Mouse (Mus musculus) lung, postnatal 10 days (tissue): Measurements from ENCODE around the gene Nudt3.

Experiments
- DNase-seq: peaks from one replicate; pipeline ENCODE4 v3.0.0; 2021

Nudt3 gene

DNA sequence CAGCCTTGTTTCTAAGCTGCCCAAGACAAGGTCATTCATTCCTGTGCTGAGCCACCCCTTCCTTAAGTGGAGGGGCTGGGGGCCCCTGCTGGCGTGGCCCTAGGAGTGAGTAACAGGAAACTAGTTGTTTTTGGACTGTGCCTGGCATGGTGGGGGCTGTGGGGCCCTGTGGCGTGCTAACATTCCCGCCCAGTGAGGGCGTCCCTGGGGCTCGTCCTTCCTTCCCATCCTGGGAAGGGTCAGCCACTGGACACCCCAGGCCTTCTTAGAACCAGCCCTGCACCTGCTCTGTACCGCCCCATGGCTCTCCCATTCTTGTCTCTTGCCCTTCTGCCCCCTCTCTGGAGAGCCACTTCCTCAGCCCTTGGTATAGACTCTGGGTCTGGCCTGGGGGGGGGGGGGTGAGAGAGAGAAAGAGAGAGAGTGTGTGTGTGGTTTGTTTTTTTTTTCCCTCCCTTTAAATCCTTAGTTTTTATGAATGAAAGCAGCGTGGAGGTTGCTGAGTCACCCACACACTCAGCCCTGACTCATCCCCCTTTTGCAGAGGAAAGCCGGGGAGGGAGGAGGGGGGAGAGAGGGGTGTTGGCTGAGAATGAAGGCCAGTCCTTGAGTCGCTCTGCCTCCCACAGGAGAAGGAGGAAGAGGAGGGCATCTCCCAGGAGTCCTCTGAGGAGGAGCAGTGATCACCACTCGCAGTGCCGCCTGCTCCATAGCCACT lies 61.3 kb downstream of the Nudt3 start:
- DNase-seq: peak; percentile 52

GRCm38 (mm10) chr17:27560926-27561480 lies 62.3 kb downstream of the Nudt3 start:
- no peak for DNase-seq

GRCm38 (mm10) chr17:27559596-27559995 lies 63.7 kb downstream of the Nudt3 start:
- no peak for DNase-seq

- DNase-seq: no peak
Measured at GRCm38 (mm10) chr17:27558845-27559244, 64.5 kb downstream of the Nudt3 start.

DNA sequence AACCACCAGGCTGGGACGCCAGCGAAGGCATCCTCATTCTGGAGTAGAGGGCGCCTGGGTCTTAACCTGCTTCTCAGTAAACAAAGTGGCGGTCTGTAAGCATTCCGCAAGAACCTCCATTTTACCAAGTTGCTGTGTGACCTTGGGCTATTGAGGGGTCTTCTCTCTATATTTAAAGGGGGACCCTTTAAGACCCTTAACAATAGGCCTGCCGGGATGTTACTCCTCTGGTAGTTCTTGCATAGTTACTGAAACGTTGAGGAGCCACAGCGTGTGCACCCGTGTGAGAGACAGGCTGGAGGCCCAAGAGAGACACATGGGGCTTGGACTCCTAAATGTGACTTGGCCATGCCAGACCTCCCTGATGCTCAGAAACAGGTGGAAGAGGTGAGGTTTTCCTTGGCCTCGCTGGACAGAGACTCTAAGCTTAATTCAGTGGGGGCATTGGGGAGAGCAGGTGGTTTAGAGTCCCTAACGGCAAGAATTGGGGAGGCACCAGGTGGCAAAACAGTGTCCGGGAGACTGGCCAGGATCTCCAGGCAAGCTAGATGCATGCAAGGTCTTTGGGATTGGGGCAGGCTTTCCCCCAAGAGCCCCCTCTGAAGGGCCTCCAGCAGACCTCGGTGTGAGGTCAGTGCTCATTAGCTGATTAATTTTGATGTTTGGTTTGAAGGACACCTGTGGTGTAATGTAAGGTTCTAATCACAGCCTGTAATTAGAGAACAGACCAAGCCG lies 65.2 kb downstream of the Nudt3 start:
- no peak for DNase-seq

DNA sequence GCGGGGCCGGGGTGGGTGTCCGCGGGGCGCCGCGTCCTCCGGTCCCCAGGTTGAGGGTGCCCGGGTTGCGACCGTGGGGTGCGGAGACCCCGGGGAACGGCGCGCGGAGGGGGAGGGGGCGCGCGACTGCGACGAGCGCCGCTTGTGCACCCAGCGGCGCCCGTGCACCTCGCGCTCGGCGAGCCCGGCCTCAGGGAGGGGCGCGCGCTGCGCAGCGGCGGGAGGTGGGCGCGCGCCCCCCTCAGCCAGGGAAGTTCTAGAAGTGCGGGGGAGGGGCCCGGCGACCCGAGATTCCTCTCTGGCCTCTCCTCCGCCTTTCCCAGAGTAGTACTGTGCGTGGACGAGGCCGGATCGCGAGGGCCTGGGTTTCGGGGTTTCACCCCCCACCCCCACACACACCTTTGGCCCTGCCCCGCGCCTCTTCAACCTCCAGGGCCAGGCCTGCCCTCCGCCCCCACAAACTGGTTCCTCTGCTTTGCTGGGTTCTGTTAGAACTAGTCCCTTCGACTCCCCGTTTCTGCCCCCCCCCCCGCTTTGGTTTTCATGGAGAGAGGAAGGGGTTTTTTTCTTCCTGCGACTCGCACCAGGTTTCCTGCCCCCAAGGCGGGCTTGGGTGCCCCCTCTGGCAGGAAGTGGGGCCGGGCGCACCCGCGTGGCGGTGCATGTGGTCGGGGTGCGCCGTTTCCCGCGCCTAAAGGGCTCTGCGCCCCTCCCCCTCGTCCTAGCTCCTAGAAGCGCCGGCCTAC lies 65.9 kb downstream of the Nudt3 start:
- DNase-seq: peak; percentile 69

DNA sequence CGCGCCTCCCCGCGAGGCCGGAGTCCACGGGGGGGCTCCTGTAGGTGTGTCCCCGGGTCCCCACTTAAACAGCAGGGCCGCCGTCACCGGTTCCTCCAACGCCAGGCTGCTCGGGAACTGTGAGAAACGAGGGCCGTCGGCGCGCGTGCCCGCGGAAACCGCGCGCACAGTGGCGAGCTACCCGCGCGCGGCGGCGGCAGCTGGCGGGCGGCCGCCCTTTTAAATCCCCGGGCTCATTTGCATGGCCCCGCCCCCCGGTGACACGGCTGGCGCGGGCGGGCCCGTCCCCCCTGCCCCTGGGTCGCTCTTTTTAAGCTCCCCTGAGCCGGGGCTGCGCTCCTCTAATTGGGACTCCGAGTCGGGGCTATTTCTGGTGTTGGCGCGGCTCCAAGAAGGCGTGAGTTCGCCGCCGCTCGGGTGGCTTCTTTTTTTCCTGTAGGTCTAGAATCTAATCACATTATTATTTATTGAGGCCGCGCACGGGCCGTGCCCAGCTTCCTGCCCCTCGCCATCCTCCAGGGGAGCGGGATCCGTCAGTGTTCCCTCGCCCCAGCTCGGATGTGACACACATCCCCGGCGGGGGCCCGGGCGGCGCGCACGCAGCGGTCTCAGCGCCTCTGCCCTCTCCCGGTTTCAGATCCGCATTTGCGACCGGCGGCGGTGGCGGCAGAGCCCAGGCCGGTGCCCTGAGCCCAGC lies 66.8 kb downstream of the Nudt3 start, which contains the start of gene Hmga1:
TSS of gene Hmga1 (plus strand) at position 183 of the 697 bp plus-strand sequence.
- DNase-seq: peak; percentile 88

DNA sequence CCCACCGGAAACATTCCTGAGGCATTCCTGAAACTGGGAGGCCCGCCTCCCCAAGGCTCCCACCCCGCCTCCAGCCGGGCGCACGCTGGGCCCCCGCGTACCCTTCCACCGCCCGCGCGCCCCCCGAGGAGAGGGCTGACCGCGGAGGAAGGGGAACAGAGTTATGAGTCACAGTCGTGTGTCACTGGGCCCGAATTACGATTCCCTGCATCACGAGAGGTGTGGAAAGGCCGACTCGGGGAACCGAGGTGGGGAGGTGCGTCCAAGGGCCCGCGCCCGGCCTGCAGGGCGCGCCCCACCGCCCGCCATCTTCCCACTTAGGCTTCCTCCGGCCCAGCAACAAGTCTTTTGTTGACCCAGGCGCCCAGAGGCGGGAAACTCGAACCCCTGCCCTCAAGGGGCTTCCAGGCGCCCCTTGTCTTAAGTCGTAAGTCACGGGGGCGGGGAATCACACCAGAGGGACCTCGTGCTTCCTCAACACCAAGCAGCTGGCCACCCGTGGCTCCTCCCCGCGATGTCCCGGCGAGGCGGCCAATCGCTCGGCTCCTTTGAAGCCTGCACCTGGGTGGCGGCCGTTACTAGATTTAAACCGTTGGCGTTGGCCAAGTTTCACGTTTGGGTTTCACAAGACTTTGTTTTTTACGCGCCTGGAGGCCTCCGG lies 67.7 kb downstream of the Nudt3 start:
- DNase-seq: peak; percentile 86

- DNase-seq: peak; percentile 61
Measured at GRCm38 (mm10) chr17:27555075-27555511, 68.2 kb downstream of the Nudt3 start.

GRCm38 (mm10) chr17:27554062-27554960 lies 69.0 kb downstream of the Nudt3 start:
- no peak for DNase-seq

DNA sequence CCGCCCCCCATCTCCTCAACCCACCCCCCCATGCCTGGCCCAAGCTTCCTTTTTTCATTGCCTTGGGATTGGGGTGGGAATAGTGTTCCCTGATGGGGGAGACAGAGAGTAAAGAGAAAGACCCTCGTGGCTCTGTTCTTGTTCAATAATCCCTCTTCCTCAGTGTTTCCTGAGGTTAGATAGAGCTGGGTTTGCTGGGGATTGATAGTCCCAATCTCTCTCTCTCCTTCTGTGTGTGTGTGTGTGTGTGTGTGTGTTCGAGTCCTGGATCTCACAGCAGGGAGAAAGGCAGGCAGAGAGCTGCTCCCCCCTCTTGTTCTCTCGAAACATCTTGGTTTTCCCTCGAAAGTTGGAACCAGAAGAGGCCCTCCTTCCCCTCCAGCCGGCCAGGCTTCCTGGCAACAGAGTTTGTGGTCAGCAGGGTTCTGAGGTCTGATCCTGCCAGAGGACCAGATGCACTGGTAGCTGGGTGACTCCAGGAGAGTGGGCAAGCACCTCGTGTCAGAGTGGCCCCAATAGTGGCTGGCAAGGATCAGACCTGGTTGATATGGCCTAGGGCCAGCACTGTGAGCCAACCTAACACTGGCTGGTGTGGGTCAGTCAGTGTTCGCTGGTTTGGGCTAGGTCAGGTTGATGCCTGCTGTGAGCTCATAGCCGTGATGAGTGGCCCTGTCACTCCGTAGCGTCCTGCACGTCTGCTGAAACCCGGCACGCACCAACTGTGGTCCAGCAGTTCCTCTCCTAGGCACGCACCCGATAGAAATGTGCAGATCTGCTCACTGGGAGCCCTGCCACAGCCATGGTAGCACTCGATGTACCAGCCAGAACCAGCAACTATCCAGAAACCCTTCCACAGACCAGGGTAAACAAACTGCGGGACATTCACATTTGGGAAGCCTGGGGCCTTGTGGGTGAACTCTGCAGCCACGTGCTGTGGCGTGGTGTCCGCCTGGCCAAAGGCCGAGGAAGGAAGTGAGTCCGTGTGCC lies 70.8 kb downstream of the Nudt3 start:
- no peak for DNase-seq

- no peak for DNase-seq
Measured at GRCm38 (mm10) chr17:27551393-27551940, 71.8 kb downstream of the Nudt3 start.

- no peak for DNase-seq
Measured at GRCm38 (mm10) chr17:27549234-27549633, 74.1 kb downstream of the Nudt3 start.

GRCm38 (mm10) chr17:27547253-27547868 lies 75.9 kb downstream of the Nudt3 start:
- DNase-seq: no peak

GRCm38 (mm10) chr17:27546574-27547085 lies 76.7 kb downstream of the Nudt3 start:
- DNase-seq: no peak

DNA sequence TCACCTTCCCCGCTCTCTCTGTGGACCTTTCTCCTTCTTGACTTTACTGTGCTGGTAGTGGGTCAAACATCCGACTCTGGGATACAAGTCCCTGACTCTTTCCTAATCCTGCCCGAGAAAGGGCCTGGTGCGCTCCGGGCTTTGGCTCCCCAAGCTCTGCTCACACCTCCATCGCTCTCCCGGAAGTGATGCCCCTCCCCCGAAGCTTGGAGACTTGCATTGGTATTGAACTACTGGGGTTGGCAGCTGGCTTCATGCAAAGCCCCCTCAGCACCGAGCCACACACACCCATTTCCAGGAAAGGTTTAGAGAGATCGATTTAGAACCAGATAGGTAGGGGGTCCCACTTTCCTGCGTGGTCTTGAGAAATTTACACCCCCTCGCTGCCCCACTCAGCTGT lies 77.3 kb downstream of the Nudt3 start:
- no peak for DNase-seq

- no peak for DNase-seq
Measured at GRCm38 (mm10) chr17:27544551-27544950, 78.7 kb downstream of the Nudt3 start.

DNA sequence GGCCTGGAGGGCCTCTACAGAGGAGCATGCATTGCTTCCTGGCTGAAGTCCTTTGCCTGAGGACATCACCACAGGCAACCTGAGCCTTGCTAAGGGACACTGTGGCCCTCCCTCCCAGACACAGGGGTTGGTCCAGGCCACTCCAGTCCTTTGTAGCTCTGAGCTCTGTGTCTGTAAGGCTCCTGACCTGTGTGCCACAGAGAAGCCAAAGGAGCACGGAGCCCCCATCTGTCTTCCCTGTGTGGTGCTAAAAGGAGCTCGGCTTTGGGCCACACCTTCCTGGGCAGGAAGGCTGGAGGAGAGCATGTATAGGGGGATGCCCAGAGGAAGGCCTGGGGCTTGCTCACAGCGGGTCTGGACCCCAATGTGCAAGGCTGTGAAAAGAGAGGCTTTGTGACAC lies 81.3 kb downstream of the Nudt3 start:
- no peak for DNase-seq

GRCm38 (mm10) chr17:27541261-27541660 lies 82.0 kb downstream of the Nudt3 start:
- DNase-seq: no peak
